Mouse (Mus musculus) spleen, adult 2 months (tissue): Measurements from ENCODE around the gene Borcs7. TPM values are rescaled to one million over a fixed set of nuclear protein-coding genes. Genes with fewer than 3 reads are reported as not detected.

ENCODE experiments used
- DNase-seq, 2 experiments: peaks; one replicate each; pipeline versions ENCODE4 v3.0.0 to v3.0.0-alpha.2; 2012 to 2021; ENCODE audit warnings: low spot score in 2 of 2, low read depth in 1 of 2
- H3K27ac ChIP-seq: fragments of 200-500 bp; 2 replicates; pipeline ENCODE4 v1.5.1; 2012; ENCODE audit warnings: low read length, inconsistent platforms; ENCODE audit not compliant: insufficient read depth
- H3K27me3 ChIP-seq: fragments of 200-500 bp; 2 replicates; pipeline ENCODE4 v1.6.1; 2012; ENCODE audit warnings: mild to moderate bottlenecking, moderate library complexity, low read length, inconsistent platforms; ENCODE audit not compliant: control insufficient read depth, insufficient read depth
- H3K36me3 ChIP-seq: fragments of 200-500 bp; 2 replicates; pipeline ENCODE4 v1.6.1; 2012; ENCODE audit warnings: mild to moderate bottlenecking, low read length, inconsistent platforms; ENCODE audit not compliant: control insufficient read depth, insufficient read depth
- H3K4me1 ChIP-seq: fragments of 200-500 bp; 2 replicates; pipeline ENCODE4 v1.6.1; 2011; ENCODE audit warnings: inconsistent platforms; ENCODE audit not compliant: control insufficient read depth, insufficient read depth, insufficient read length
- H3K4me3 ChIP-seq: fragments of 200-500 bp; 2 replicates; pipeline ENCODE4 v1.5.1; 2011; ENCODE audit warnings: mild to moderate bottlenecking, inconsistent platforms; ENCODE audit not compliant: insufficient read depth, insufficient read length; ENCODE audit errors: extremely low read depth
- CTCF ChIP-seq: fragments of 200-500 bp; IDR thresholded peaks from 2 replicates; pipeline ENCODE4 v1.5.1; 2011; ENCODE audit warnings: mild to moderate bottlenecking, inconsistent platforms; ENCODE audit not compliant: insufficient read depth, insufficient read length, insufficient replicate concordance; ENCODE audit errors: extremely low read depth
- POLR2A ChIP-seq: fragments of 200-500 bp; IDR thresholded peaks from 2 replicates; pipeline ENCODE4 v1.6.1; 2011; ENCODE audit warnings: low read depth, low read length, inconsistent platforms
- WGBS: fragments of 180-500 bp; shearing (Covaris S2); methylation state at CpG from one replicate; pipeline ENCODE4 v1.1.7; 2018; 5-methylcytosine and 5-hydroxymethylcytosine counted together
- polyA plus RNA-seq: library from polyadenylated mRNA; depleted of rRNA; stranded (reverse); fragments of >200 nt; gene quantifications from 2 replicates; pipeline ENCODE4 v1.2.3, GENCODE M21; 2012; rRNA removed

The Borcs7 gene
- polyA plus RNA-seq, 1 experiment: 2.3 TPM

DNA sequence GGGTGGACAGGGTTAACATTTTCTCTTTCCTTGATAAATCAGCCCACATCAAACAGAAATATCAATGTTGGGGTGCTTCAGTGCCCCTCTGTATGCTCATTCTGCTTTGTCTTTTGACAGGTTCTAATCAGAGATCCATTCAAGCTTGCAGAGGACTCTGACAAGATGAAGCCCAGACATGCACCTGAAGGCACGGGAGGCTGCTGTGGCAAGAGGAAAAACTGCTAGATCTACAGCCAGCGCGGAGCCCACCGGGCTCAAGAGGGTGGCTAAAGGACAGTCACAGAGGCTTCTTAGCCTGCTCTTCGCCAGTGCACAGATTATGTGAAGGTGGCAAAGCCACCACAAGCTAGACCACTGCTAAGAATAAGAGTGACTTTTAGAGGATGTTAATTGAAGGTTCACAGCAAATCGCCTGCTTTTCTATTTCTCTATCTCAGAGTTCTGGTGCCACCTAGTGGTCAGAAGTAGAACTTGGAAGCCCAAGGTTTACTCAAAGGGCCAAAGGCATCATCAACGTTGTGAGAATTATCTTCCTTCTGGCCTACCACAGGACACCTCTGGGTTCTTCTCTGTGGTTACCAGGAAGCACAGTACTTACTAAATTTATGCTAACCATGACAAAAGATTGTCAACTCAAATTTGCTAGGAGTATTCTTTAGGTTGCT lies 50.8 kb downstream of the Borcs7 start:
- TF ChIP-seq POLR2A: no peak
- TF ChIP-seq CTCF: peak; percentile 49; the same call in 1 of the 2 replicates
- peak; percentile 40 to 56 for DNase-seq
- WGBS: 58% methylated on average over 7 of the region's 7 CpGs
- H3K27me3 ChIP-seq: no peaks in the 10 kb centered on the region
- H3K4me1 ChIP-seq: no peaks in the 10 kb centered on the region
- no peak overlapping the region for H3K4me3 ChIP-seq
- peaks cover 3% of the 10 kb centered on the region; the same call in 1 of the 2 replicates for H3K36me3 ChIP-seq
- no peak overlapping the region for H3K27ac ChIP-seq

DNA sequence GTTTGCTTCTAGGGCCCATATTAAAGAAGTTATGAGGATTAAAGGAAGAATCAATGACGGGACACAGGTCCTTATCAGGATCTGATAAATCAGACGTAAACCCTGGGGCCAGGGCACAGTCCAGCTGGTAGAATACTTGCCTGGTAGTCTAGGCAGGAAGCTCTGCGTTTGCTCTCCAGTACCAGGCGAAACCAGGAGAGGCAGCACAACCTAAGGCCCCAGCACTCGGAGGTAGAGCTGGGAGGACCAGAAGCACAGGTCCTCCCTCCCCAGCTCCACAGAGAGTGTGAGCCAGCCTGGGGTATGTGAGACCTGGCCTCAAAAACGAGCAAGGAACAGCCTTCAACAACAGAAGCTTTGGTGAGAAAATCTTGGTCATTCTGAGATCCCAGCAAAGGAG lies 51.9 kb downstream of the Borcs7 start:
- Histone ChIP-seq H3K36me3 (peaks cover 3% of the 10 kb centered on the region; the same call in 1 of the 2 replicates), H3K4me1 (no peaks in the 10 kb centered on the region), H3K27me3 (no peaks in the 10 kb centered on the region), H3K4me3 (no peak overlapping the region), H3K27ac (no peak overlapping the region)
- no peak for TF ChIP-seq CTCF
- no peak for TF ChIP-seq POLR2A
- no peak for DNase-seq
- 60% methylated on average over 6 of the region's 6 CpGs for WGBS

DNA sequence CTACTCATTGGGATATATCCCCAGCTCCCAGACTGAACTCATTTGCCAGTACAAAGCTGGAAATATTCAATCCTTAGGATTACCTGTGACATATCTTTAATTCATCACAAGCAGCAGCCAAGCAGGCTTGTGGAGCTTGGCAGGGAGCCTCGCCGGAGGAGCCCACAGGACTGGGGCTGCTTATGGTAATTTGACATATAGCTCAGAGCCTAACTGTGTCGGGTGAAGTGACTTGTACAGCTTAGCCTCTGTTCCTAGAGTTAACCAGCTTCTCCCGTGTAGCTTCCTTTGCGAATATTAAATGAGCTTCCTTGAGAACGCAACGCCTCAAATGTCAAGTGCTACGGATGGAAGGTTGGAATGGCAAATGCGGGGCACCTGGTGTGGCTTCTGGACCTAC lies 55.0 kb downstream of the Borcs7 start:
- WGBS: 89% methylated on average over 9 of the region's 9 CpGs
- TF ChIP-seq POLR2A (no peak), CTCF (no peak)
- Histone ChIP-seq H3K27ac (no peak overlapping the region), H3K36me3 (peaks cover 1% of the 10 kb centered on the region; the same call in 1 of the 2 replicates), H3K27me3 (no peaks in the 10 kb centered on the region), H3K4me1 (no peaks in the 10 kb centered on the region), H3K4me3 (no peak overlapping the region)
- DNase-seq: no peak

DNA sequence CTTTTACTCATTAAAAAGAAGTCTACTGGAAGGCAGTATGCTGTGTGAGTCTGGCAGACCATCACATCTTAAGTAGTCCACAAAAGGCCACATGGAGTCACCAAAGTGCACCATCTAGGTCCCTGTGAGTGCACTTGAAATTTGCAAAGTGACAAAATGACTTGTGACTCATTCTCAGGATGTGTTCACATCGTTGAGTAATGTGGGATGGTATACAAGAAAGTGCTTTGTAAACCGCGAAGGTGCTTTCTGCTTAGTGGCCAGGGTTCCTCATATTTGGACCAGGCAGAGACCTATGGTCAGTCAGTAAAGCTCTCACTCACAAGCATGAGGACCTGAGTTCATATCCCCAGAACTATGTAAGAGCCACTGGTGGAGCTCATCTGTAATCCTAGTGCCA lies 58.1 kb downstream of the Borcs7 start:
- Histone ChIP-seq H3K27ac (no peak overlapping the region), H3K4me1 (no peaks in the 10 kb centered on the region), H3K27me3 (no peaks in the 10 kb centered on the region), H3K4me3 (no peak overlapping the region), H3K36me3 (no peaks in the 10 kb centered on the region)
- WGBS: 71% methylated on average over 3 of the region's 3 CpGs
- DNase-seq: no peak
- TF ChIP-seq POLR2A (no peak), CTCF (no peak)

GRCm38 (mm10) chr19:46752235-46752634 lies 62.5 kb downstream of the Borcs7 start:
- no peak for DNase-seq
- Histone ChIP-seq H3K27ac (no peak overlapping the region), H3K4me1 (no peaks in the 10 kb centered on the region), H3K4me3 (no peak overlapping the region), H3K36me3 (no peaks in the 10 kb centered on the region), H3K27me3 (no peaks in the 10 kb centered on the region)
- WGBS: 93% methylated on average over 5 of the region's 5 CpGs
- TF ChIP-seq CTCF: no peak
- no peak for TF ChIP-seq POLR2A

Other genes with a start within 250 kb of the Borcs7 start
- gene Trim8, start 188.2 kb upstream of the Borcs7 start, polyA plus RNA-seq: 47.1 and 58.4 TPM in 2 replicates
- 5.5 and 6.8 TPM in 2 replicates for gene Arl3, start 116.7 kb upstream of the Borcs7 start, polyA plus RNA-seq
- gene Sfxn2, start 116.5 kb upstream of the Borcs7 start, polyA plus RNA-seq: 3.2 and 4.1 TPM in 2 replicates
- 37.3 and 42.3 TPM in 2 replicates for gene Wbp1l, start 90.8 kb upstream of the Borcs7 start, polyA plus RNA-seq
- 0.12 and 0.14 TPM in 2 replicates for gene Cyp17a1, start 16.7 kb upstream of the Borcs7 start, polyA plus RNA-seq
- gene As3mt, start 17.6 kb downstream of the Borcs7 start, polyA plus RNA-seq: 5.6 and 6.0 TPM in 2 replicates
- 5.5 and 7.7 TPM in 2 replicates for gene Cnnm2, start 71.7 kb downstream of the Borcs7 start, polyA plus RNA-seq